Mouse (Mus musculus): ENCODE results near the gene Lrrc32.

Lrrc32 gene

DNA sequence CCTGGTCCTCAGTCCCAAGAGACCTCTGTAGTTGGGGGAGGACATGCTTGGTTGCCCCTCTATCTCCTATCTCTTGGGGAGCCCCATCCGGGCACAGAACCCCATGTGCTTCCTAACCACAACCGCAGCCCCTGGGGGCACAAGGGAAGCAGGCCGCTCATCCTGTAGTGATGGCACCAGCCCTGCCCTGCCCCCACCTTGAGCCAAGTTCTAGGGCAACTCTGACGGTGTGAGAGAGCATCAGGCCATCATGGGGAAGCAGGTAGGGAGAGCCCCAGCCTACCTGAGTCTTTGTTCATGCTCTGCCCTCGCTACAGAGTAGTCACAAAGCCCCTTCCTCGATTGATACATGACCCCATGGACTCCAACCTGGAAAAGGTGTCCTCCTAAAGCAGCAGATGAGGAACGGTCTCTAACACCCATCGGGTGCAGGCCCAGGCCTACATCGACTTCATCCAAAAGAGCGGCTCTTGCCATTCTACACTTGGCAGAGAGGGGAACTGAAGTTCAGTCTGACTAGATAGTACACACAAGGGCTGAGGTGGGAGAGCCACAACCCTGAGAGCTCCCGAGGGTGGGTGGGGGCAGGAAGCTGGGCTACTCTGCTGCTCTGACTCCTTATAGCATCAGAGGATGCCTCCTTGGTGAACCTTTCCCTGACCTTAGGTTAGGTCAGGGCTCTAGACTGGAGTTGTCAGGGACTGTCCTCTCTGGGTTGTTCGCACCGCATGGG, 519 bp upstream of the Lrrc32 start:
- no peak for DNase-seq (ENCODE audit: low spot score)

DNA sequence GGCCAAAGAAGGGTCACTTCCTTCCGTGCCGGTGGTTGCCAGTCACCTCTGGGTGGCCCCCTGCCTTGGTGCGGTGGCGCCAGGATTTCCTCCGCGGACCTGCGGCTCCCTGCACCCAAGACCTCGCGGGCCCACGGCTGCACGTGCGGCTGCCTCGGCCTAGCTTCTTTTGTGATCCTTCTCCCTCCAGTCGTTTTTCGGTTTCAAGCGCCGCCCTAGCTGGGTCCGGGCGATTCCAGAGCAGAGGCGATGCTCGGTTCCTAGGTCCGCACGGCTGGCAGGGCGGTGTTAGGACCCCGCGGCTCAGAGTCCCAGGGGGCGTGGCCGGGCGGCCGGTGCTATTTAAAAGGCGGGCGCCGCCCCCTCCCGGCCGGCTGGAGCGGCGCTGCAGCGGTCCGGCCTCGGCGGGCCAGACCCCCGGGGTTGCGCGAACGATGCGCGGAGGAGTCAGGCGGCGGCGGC, 571 bp downstream of the Lrrc32 start:
- DNase-seq (ENCODE audit: low spot score), result no peak

DNA sequence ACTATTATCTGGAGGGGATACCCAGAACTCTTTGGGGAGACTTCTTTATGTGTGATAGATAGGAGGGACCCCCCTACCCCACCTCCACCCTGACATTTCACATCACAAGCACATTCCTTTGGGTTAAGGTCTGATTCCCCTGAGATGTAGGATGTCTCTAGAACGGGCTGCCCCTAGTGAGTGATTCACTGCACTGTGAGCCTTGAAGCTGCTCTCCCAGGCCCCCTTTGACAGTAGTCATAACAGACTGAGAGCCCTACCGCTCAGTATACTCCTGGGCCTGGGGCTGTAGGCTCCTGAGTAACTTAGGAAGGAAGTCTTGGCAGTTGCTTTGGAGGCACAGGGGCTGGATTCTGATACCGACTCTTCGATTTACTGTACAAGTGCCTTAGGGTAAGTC, 1.2 kb downstream of the Lrrc32 start:
- DNase-seq (ENCODE audit: low spot score), result no peak

DNA sequence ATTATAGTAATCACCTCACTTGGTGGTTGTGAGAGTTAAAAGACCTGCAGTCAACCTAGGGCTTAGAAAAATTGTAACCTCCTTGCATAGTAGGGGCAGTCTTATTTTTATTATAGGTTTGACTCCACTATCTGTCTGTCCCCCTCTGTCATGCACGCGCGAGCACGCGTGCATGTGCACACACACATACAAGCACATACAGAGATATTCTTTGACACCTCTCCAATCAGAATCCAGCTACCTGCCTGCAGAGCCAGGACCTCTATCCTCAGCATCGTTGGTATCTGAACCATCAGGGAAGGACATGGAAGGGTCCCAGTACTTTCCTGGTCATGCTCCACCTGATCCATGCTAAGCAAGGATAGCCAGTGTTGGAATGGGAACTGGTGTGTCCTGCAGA, 1.8 kb downstream of the Lrrc32 start:
- DNase-seq (ENCODE audit: low spot score), result no peak

DNA sequence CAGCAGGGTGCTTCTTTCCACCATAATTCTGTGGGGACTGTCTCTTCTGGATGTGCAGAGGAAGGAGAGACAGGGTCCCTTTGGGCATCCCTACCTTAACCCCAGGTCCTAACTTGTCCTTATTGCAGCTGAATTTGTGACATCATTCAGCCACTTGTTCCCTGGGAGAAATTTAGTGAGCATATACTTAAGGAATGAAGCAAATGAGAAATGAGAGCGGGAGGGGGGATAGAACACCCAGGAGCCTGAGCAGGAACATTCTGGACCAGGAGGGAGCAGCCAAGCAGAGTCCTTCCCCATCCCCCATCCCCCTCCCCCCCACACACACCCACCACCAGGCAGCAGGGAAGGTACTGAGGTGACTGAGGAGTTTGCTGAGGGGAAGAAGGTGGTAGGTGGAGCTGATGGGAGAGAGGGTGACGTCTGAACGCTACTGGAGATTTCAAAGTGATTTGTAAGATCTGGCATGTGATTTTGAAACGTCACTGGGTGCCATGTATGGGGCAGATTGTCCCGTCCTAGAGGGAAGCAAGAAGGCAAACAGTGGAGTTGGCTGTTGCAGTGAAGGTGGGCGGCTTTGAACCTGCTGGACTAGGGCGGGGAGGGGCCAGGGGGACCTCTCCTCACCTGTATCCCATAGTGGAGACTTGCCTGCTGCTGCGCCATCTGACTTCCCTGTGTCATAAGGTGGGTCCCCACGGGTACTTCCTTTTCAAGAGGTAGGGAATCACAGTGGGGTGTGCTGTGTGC, 2.5 kb downstream of the Lrrc32 start:
- DNase-seq (ENCODE audit: low spot score), result no peak

DNA sequence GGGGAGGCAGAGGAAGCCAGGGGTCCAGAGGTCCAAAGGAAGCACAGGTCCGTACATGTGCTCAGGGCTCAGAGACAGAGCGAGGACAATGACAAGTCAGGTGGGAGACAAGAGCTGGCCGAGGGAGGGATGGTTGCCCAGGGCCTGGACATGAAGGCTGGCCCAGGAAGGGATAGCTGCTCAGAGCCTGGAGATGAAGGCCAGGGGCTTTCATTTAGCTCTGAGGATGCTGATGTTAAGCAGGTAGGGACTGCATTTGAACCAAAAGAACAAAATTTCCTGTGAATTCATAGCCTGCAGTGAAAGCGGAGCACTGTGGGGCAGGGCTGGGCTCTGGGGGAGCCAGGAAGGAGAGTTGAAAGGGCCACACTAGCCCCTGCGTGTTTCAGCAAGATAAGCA, 3.2 kb downstream of the Lrrc32 start:
- DNase-seq (ENCODE audit: low spot score), result no peak

DNA sequence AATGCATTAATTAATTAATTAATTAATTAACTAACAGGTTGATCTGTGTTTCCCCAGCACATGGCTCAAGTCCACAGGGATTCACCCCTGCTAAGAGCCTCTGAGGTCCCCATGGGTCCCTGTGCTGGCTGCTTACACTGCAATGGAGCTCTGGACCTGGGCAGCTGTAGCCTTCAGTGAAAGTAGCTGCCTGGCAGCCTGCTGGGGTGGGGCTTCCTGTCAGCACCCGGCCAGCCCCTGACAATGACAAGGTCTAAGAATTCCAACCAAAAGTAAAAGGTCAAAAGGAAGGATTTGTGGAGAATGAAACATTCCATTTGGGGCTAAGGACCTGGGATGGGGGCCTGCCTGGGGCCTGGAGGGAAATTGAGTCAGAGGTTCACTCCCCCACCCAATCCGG, 4.2 kb downstream of the Lrrc32 start:
- DNase-seq (ENCODE audit: low spot score), result no peak

DNA sequence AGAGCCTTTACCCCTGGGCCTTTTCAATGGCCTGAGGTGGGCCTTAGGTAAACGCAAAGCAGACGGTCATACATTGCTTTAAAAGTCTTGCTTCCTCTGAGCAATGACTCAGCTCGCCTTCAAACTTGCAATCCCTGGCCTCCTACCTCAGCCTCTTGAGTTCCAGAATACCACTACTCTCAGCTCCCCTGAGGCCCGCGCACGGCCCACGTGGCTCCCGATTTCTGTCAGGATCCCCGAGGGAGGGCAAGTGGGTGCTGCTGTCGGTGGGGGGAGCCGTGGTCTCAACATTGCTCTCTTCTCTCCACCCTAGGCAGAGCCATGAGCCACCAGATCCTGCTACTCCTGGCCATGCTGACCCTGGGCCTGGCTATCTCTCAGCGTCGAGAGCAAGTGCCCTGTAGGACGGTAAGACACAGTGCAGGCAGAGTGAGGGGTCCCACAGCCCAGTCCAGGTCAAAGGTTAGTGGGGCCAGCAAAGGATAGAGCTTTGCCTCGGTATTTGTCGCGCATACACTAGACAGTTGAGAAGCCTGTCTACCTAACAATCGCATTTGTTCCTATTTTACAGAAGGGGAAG, 4.9 kb downstream of the Lrrc32 start:
- no peak for DNase-seq (ENCODE audit: low spot score)

DNA sequence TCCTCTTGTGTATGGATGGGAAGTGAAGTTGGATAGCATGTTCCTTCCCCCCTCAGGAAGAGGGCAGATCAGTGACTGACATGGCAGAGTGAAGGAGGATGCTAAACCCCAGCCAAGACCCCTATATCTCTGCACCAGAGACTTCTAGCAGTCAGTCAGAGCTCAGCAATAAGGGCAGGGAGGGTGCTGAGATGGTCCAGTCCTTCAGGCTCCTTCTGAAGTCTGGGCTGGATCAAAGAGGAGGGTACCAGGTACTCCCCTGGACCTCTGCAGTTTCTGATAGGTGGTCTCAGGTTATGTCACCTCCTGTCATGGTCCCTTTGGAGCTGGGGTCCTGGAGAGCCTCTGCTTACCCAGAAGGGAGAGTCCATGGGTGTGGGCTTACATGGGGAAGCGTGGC, 6.5 kb downstream of the Lrrc32 start:
- no peak for DNase-seq (ENCODE audit: low spot score)

DNA sequence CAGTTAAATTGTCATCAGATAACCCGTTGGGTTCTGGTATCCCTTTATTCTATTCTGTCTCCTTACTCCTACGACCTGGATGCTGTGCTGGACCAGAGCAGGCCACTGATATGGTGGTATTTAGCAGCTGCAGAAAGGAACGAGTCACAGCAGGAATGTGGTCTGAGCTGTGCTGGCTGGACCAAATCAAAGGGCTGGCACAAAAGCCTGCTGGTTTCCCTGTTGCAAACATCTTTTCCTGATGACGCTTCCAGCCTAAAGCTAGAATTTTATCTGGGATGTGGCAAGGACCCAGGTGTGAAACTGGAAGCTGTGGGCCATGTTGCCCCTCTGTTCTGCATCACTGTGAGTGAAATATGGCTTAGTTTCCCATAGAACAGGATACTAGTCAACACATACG, 8.4 kb downstream of the Lrrc32 start:
- DNase-seq (ENCODE audit: low spot score), result no peak

DNA sequence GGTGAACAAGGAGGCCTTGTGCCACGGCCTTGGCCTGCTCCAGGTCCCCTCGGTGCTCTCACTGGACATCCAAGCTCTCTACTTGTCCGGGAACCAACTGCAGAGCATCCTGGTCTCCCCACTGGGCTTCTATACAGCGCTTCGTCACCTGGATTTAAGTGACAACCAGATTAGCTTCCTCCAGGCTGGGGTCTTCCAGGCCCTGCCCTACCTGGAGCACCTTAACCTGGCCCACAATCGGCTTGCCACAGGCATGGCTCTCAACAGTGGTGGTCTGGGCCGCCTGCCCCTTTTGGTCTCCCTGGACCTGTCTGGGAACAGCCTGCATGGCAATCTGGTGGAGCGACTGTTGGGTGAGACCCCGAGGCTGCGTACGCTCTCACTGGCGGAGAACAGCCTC, 9.0 kb downstream of the Lrrc32 start:
- no peak for DNase-seq (ENCODE audit: low spot score)

DNA sequence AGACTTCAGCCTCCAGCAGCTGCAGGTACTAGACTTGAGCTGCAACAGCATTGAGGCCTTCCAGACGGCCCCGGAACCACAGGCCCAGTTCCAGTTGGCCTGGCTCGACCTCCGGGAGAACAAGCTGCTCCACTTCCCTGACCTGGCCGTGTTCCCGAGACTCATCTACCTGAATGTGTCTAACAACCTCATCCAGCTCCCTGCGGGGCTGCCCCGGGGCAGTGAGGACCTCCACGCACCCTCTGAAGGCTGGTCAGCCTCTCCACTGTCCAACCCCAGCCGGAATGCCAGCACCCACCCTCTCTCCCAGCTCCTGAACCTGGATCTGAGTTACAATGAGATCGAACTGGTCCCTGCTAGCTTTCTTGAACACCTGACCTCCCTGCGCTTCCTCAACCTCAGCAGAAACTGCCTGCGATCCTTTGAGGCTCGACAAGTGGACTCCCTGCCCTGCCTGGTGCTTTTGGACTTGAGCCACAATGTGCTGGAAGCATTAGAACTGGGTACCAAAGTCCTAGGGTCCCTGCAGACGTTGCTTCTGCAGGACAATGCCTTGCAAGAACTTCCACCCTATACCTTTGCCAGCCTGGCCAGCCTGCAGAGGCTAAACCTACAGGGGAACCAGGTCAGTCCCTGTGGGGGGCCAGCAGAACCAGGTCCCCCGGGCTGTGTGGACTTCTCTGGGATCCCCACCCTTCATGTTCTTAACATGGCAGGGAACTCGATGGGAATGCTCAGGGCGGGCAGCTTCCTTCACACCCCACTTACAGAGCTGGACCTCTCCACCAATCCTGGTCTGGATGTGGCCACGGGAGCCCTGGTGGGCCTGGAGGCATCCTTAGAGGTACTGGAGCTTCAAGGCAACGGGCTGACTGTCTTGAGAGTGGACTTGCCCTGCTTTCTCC, 9.8 kb downstream of the Lrrc32 start:
- DNase-seq (ENCODE audit: low spot score), result no peak

DNA sequence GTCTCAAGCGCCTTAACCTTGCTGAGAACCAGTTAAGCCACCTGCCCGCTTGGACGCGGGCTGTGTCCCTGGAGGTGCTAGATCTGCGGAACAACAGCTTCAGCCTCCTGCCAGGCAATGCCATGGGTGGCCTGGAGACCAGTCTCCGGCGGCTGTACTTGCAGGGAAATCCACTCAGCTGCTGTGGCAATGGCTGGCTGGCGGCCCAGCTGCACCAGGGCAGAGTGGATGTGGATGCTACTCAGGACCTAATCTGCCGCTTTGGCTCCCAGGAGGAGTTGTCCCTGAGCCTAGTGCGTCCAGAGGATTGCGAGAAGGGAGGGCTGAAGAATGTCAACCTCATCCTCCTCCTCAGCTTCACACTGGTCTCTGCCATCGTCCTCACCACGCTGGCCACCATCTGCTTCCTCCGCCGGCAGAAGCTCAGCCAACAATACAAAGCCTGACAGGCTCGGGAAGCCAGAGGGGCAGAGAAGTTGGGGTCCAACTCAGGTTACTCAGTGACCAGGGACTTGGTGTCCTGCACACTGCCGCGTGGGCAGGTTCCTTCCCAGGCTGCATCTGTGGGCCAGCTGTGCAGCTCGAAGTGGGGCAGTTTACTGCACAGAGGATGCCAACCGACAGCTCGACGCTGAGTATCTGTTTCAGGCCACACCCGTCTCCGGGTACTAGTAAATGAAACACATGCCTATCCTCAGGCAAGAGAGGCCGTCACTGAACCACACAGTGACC, 10.6 kb downstream of the Lrrc32 start:
- peak; percentile 25 for DNase-seq (ENCODE audit: low spot score)

DNA sequence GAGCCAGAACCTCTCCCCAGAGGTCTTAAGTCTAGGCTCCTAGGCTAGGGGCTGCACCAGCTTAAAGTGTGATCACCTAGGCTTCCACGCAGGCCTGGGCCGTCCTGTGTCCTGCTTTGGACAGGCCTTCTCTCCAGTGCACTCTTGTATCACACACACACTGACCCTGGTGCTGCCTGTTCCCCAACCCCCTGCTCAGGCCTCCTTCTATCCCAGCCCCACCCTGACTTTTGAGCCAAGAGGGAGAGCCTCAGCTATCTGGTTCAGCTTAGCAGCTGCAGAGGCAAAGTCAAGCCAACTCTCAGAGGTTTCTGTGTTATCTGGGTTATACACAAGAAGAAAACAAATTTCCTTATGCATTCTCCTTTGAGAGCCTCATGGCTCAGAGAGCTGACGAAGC, 11.4 kb downstream of the Lrrc32 start:
- no peak for DNase-seq (ENCODE audit: low spot score)

DNA sequence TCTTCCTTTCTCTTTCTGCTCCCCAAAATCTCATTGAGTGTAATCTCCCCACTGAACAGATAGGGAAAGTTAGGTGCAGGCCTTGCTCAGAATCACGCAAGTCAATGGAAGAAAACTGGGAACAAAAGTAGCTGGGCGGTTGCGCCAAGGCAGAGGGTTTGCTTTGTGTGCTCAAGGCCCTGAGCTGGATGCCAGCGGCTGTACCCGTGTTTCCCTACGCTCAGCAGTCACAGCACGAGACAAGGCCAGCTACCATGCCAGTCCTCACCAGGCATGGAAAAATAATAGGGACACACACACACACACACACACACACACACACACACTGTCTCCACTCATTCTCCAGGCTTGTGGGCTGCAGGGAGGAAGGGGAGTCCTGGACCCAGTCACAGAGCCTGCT, 12.0 kb downstream of the Lrrc32 start:
- DNase-seq (ENCODE audit: low spot score), result no peak

DNA sequence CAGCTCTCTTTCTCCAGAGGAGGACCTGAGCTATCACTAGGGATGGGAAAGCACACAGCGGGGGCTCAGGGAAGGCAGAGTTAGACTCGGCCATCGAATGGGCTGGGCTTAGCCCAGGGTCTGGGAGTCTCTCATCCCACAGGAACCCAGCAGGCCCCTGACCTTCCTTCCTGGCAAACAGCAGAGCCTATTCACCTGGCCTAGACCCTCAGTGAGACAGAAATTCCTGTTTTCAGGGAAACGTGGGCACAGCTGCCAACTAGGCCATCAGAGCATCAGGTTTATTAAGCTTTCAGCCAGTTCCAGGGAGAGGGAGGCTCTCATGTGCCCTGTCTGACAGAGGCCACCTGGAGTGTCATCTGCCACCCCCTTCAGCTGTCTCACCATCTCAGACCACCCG, 13.8 kb downstream of the Lrrc32 start:
- no peak for DNase-seq (ENCODE audit: low spot score)

DNA sequence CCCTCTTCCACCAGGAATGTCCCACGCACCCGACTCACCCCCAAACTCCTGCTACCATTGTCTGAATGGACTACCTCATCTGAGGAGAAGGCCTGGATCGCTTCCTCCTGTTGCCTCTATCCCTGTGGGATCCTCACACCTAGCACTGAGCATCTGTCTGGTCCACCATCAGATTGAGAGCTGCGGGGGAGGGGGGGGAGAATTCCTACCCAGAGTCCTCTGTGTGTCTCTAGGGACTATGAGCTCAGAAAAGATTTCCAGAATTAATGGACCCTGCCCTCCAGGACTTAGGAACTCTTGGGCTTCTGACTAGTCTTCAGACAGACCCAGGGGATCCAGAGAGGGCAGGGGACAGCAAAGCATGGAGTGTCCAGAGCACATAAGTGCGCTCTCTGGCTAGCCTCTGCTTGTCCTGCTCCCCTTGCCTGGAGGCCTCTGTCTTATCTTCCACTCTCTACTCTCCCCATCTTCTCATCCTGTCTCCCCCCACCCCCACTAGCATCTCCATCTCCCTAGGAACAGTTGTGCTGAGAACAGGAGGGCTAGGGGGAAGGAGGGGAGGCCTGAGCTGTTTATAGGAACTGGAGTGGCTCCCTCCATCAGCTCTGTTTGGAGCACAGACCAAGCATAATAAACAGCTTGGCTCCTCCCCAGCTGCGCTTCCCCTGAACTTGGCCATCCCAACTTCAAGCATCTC, 15.0 kb downstream of the Lrrc32 start:
- DNase-seq (ENCODE audit: low spot score), result no peak

DNA sequence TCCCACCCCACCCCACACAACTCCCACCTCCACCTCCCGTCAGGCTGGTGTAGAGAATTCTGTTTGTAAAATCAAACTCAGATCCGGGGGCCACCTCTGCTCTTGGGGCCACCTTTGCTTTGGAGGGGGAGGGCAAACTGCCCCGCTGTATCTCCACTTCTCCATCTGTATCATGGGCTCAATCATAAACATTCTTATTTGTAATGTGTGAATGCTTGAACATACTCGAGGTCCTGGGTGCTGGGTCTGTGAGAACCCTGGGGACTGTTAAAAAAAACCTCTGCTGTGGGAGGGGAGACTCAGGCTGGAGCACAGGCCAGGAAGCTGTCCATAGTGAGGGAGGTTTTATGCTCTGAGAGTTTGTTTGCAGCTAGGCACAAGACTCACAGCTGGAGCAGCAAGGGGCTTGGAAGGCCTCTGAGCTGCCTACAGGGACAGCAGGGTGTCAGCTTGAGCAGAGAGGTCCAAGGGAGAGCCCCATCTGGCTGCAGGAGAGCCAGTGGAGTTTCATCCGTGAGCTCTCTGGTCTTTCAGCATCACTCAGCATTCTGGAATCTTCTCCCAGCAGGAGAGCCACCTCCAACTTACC, 15.7 kb downstream of the Lrrc32 start:
- no peak for DNase-seq (ENCODE audit: low spot score)

DNA sequence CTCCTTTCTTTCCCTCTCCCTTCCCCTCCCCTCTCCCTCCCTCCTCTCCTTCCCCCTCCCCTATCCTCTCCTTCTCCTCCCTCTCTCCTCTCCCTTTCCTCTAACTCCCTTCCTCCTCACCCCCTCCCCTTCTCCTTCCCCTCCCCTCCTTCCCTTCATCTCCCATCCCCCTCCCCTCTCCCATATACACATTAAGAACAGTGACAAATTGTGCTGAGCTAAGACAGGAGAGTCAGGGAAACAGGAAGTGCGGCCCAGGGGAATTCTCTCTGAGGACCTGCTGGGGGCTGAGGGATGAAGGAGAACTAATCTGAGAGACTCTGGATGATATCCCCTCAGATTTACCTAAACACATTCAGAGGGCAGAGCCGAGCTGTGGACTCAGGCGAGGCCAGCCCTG, 16.6 kb downstream of the Lrrc32 start:
- no peak for DNase-seq (ENCODE audit: low spot score)
